Mouse (Mus musculus): ENCODE measurements around the gene Ndufb7.

GRCm38 (mm10) chr8:83618566-83618965 lies 52.1 kb downstream of the Ndufb7 start:
- no peak for TF ChIP-seq ZC3H11A (IDR thresholded peaks at IDR 0.05; ENCODE audit: low read depth, low read length)
- no peak for TF ChIP-seq HCFC1 (IDR thresholded peaks at IDR 0.05; ENCODE audit: low read depth, low read length)
- TF ChIP-seq ZMIZ1 (IDR thresholded peaks at IDR 0.05; ENCODE audit: low read depth, low read length) = no peak
- TF ChIP-seq SIN3A (IDR thresholded peaks at IDR 0.05; ENCODE audit: low read length) = no peak

All from CH12.LX (cell line).